Mouse (Mus musculus): ENCODE measurements around the gene Ank3.

- TF ChIP-seq POLR2A (IDR thresholded peaks at IDR 0.05; ENCODE audit: low read depth, low read length) (no peak), CTCF (conservative IDR thresholded peaks at IDR 0.05; ENCODE audit: insufficient read depth, insufficient read length, low read depth, low read length) (no peak)
These were observed 67.1 kb downstream of the Ank3 start for GRCm38 (mm10) chr10:69465558-69466200.
